Mouse (Mus musculus) left cerebral cortex, adult 2 months (tissue): ENCODE results near the gene Tspan17. TPM values are rescaled to one million over a fixed set of nuclear protein-coding genes. Genes with fewer than 3 reads are reported as not detected.
A peak's percentile ranks its signal among the peaks of the same experiment; 100 is the strongest.

Source experiments
- DNase-seq, 2 experiments: peaks; one replicate each; pipeline ENCODE4 v3.0.0; 2021 to 2022; ENCODE audit warnings: low spot score in 2 of 2, mixed read lengths in 1 of 2; ENCODE audit errors: extremely low spot score in 1 of 2
- H3K27ac ChIP-seq: fragments of 200-600 bp; 2 replicates; pipeline ENCODE4 v1.8.1; 2022
- H3K4me3 ChIP-seq: fragments of 200-600 bp; 2 replicates; pipeline ENCODE4 v1.8.1; 2022
- CTCF ChIP-seq: fragments of 200-600 bp; IDR thresholded peaks from 2 replicates; pipeline ENCODE4 v1.8.1; 2022; ENCODE audit warnings: antibody characterized with exemption, mild to moderate bottlenecking, moderate library complexity
- intact Hi-C: fragments of 180-260 bp; cut with DNase I; formaldehyde crosslinking; loops from one replicate; pipeline ENCODE4 v1.15.1; 2025
- long read RNA-seq, 2 experiments: library from polyadenylated mRNA; stranded (forward); transcript quantifications; one replicate each; pipeline ENCODE4 v2.0.0; 2021; ENCODE audit warnings: borderline mapping rate in 2 of 2
- total RNA-seq, 2 experiments: library from RNA; stranded (reverse); gene quantifications; 2 replicates each; pipeline ENCODE4 v1.2.3; 2021

The Tspan17 gene
- total RNA-seq: 10 to 100 TPM; 91.7 to 95.3 TPM
- long read RNA-seq, experiment 1, transcript Tspan17-201 (8 exons, 1,585 nt): major isoform, 16 of 69 reads
- long read RNA-seq, experiment 1, partial matches to known transcripts: 2 of 69 reads
- long read RNA-seq, experiment 1, other reads (novel, unspliced or antisense): 49 of 69 reads
- long read RNA-seq, experiment 2, transcript Tspan17-201 (8 exons, 1,585 nt): major isoform, 9 of 44 reads
- long read RNA-seq, experiment 2, partial matches to known transcripts: 2 of 44 reads
- long read RNA-seq, experiment 2, other reads (novel, unspliced or antisense): 33 of 44 reads

DNA sequence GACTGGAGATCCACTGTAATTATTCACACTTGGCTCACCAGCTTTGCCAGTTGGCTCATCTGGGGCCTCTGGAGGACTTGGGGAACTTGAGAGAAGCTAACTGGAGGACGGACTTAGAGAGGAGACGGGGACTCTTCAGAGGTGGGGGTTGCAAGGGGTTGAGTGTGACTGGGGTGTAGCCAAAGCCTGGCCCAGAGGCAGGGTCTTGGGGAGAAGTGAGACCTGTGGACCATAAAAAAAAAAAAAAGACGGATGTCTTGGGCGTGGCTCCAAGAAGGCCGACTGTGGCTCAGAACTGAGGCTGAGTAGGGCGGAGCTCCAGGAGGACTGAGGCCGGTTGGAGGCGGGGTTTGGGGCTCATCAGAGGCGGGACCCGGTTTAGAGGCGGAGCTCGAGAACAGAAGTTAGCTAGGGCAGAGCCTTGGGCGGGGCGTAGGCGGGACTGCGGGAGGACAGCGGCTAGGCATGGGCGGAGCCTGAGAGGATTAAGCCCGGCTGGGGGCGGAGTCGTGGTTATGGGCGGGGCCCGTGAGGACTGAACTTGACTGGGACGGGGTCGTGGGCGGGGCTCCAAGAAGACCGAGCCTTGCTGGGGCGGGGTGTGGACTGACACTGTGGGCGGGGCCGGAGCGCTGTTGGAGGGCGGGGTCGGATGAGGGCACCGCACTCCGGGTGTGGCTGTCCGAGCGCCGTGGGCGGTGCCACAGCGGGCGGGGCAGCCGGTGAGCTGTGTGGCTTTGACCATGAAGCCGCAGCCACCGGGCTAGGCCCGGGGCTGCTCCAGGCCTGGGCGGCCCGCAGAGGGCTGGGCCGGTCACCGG is at the start of gene Tspan17:
Tspan17 (plus strand) TSS at position 638 of the 821 bp plus-strand sequence.
- peak; percentile 92 to 93 for DNase-seq
- intact Hi-C loops: no loop called here
- Histone ChIP-seq H3K27ac (peak within 1 kb of the TSS; percentile 84), H3K4me3 (peak within 1 kb of the TSS; percentile 56)
- TF ChIP-seq CTCF: no peak

DNA sequence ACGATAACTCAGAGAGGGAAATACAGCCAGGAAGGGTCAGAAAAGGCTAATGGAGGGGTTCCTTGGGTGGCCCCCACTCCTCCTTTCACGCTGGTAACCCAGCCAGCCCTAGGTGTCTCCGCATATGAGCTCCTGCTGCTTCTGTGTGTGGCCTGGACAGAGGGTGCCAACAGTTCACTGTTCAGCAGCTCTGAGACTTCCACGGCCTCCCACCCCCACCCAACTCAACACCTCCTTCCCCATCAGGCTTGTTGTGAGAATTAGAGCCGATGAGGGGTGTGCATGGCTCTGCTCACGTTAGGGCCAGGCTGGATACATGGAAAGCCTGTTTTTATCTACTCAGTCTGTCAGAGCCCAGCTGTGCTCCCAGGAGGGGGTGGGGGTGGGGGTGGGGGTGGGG is 43.1 kb upstream of the Tspan17 start:
- Histone ChIP-seq H3K27ac (no peak overlapping the region), H3K4me3 (no peak overlapping the region)
- no peak for DNase-seq
- no peak for TF ChIP-seq CTCF
- intact Hi-C loops: no loop called here

DNA sequence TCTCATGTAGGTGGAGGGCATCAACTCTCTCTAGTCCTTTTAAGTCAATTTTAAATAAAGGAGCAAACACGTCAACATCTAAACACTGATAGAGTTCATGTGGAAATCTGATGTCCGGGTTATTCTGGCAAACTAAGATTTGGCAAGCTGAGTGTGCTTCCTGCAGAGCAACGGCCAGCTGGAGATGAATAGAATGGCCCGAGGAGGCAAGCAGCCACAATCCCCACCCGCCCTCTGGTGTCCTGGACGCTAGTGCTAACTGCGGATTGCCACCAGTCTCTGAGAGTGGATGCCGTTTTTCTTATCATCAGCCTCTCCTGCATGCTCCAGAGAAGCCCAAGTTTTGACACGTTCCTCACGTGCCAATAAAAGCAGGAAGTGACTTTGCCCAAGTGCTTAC is 42.3 kb upstream of the Tspan17 start:
- DNase-seq: no peak
- intact Hi-C loops: no loop called here
- Histone ChIP-seq H3K4me3 (peak overlapping the region; percentile 60), H3K27ac (no peak overlapping the region)
- no peak for TF ChIP-seq CTCF

DNA sequence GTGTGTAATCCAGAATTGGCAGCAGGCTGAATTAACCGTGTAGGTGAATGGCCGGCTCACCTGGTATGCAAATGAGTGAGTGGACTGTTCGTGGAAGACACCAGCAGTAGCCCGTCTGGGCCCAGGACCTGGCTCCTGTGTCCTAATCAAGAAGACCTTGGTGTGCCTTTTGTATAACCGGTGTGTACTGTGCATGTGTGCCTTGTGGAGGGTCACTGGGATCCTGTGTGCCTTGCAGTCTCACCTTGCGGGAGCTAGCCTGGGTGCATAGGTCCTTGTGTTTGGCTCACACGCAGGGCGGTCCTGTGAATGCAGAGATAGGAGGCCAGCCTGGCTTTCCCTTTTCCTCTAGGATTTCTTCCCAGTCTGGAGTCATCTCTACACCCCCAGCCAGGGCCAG is 41.0 kb upstream of the Tspan17 start:
- peak overlapping the region; percentile 60 for H3K4me3 ChIP-seq
- peak overlapping the region; percentile 79 for H3K27ac ChIP-seq
- intact Hi-C loops: no loop called here

DNA sequence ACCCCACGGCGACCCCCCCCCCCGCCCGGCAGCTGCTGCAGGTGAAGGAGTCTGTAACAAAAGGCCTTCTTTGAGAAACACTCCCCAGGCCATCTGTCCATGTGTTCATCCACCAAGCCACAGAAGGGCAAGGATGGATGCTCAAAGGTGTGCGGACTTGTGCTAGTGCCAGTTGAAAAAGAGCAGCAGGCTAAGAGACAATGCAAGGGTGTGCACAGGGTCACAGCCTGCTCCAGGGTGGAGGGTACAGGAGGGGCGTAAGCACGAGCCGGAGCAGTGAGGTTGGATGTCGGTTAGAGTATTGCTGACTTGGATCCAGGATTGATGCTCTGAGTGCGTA is 40.5 kb upstream of the Tspan17 start:
- no peak for TF ChIP-seq CTCF
- no peak for DNase-seq
- intact Hi-C loops: no loop called here
- Histone ChIP-seq H3K4me3 (peak overlapping the region; percentile 60), H3K27ac (peak overlapping the region; percentile 79)

More for the DNA sequence above, 41.0 kb upstream of the Tspan17 start:
- no peak for TF ChIP-seq CTCF
- no peak for DNase-seq

DNA sequence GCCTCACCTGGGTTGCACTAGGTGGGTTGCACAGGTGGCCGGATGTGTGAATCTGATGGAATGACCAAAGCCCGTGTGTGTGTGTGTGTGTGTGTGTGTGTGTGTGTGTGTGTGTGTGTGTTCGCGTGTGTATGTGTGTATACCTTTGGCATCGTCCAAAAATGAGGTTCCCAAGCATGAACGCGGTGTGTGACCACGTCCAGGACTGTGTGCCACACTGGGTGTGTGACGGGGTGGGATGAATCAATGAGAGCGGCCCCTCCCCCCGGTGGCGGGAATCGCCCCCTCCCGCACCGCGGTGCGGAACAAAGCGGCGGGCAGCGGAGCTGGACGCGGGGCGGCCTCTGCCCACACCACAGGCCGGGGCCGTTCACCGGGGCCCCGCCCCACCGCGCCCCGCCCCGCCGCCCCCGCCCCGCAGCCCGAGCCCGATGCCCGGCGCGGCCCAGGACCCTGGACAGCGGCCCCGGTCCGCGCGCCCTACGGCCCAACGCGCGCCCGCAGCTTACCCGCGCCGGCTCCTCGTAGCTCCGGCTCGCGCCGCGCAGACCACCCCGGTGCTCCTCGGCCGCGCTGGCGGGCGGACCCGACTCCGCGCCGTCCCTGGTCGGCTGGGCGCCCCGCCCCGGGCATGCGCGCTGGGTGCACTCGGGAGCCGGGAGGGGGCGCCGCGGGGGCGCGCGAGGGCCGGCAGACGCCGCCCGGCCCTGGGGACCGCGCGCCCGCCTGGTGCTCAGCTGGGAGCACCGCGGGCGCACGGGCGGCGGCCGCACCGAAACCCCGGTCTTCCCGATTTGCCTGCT is 39.9 kb upstream of the Tspan17 start:
- DNase-seq: peak; percentile 79 to 80
- intact Hi-C loops: no loop called here
- peak overlapping the region; percentile 60 for H3K4me3 ChIP-seq

DNA sequence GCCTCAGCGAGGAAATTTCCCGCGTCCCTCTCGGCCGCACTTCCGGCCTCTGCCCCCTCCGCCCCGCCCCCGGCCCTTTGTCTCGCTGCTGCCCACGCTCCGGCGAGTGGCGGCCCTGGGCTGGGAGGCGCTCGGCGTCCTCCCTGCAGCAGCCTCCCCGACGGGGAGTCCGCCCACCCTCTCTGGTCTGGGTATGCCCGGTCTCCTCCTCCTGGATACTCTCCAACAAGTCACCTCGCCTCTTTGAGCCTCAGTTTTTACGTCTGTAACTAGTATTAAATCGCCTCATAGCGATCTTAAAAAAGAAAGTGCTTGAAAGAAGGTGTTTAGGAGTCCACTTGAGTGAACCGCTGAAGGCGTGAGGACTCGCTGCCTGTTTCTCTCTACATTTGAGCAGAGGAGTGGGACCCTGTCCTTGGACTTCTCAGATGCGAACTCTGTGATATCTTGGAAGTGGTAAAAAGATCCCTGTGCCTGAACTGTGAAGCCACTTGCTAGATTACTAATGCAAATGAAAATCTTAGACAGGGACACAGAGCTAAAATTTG is 39.2 kb upstream of the Tspan17 start, which contains the start of gene Gprin1:
Gprin1 (minus strand) TSS at position 11 of the 548 bp plus-strand sequence.
- DNase-seq: peak in 1 of 2 experiments; percentile 47
- Histone ChIP-seq H3K27ac (peak within 1 kb of the TSS; percentile 89), H3K4me3 (peak within 1 kb of the TSS; percentile 60)
- no peak for TF ChIP-seq CTCF
- intact Hi-C loops: no loop called here

More for the DNA sequence above, 39.9 kb upstream of the Tspan17 start:
- TF ChIP-seq CTCF: no peak
- H3K27ac ChIP-seq: peak overlapping the region; percentile 89

DNA sequence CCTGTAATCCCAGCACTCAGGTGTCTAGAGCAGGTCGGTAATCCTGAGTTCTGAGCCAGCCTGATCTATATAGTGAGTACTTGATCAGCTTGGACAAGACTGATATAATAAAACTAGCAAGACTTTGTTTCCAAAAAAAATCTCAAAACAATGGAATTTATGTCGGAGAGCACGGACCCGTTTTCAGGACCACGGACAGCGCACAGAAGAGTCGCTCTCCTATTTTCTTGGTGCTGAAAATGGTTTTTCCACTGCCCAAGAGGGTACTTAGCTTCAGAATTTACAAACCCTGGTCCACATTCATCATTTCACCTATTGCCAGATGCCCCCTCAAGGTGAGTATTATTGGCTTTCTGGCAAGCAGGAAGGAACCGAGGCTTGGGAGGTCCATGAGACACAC is 38.5 kb upstream of the Tspan17 start:
- no peak for TF ChIP-seq CTCF
- no peak for DNase-seq
- intact Hi-C loops: no loop called here
- Histone ChIP-seq H3K4me3 (no peak overlapping the region), H3K27ac (no peak overlapping the region)

DNA sequence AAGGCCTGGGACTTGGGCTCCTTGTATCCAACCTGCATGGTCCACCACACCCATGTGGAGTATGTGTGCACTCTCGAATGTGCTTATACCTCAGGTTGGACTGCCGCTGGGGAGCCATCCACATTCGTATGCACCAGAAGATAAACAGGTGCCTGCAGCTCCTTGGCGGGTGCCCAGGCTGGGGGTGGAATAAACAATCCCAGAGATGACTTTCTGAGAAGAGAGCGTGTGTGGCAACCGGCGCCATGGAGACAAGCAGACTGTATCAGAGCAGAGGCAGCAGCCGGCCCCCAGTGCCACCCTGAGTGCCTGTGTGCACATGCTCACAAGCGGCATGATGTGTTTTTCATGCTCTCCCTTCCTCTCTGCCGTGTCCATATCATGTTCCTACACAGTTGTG is 36.5 kb upstream of the Tspan17 start:
- Histone ChIP-seq H3K4me3 (no peak overlapping the region), H3K27ac (peak overlapping the region; percentile 93)
- DNase-seq: peak; percentile 83 to 84
- no peak for TF ChIP-seq CTCF
- intact Hi-C loops: no loop called here

DNA sequence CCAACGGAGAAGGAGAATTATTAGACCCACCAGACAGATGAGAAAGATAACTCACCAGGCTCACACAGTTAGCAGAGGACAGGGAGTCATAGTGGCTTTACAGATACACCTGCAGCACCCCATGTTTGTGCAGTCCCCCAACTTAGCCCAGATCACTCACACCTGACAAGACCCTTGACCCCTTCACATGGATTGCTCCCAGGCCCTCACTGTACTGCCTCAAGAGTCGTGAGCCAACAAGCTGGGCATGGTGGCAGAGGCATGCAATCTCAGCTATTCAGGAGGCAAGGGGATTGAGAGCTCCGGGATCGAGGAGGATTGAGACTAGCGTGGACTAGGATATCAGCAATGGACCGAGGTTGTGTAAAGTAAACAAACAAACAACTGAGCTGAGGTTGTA is 35.4 kb upstream of the Tspan17 start:
- no peak overlapping the region for H3K4me3 ChIP-seq
- no peak for TF ChIP-seq CTCF
- peak overlapping the region; percentile 93 for H3K27ac ChIP-seq
- intact Hi-C loops: no loop called here
- no peak for DNase-seq
